Mouse (Mus musculus): ENCODE results near the gene Lrrc41. TPM values are rescaled to one million over a fixed set of nuclear protein-coding genes. Genes with fewer than 3 reads are reported as not detected.

Lrrc41 gene
- 10 to 100 TPM; 45.7 to 49.3 (median 47.9) TPM for total RNA-seq (2022)

DNA sequence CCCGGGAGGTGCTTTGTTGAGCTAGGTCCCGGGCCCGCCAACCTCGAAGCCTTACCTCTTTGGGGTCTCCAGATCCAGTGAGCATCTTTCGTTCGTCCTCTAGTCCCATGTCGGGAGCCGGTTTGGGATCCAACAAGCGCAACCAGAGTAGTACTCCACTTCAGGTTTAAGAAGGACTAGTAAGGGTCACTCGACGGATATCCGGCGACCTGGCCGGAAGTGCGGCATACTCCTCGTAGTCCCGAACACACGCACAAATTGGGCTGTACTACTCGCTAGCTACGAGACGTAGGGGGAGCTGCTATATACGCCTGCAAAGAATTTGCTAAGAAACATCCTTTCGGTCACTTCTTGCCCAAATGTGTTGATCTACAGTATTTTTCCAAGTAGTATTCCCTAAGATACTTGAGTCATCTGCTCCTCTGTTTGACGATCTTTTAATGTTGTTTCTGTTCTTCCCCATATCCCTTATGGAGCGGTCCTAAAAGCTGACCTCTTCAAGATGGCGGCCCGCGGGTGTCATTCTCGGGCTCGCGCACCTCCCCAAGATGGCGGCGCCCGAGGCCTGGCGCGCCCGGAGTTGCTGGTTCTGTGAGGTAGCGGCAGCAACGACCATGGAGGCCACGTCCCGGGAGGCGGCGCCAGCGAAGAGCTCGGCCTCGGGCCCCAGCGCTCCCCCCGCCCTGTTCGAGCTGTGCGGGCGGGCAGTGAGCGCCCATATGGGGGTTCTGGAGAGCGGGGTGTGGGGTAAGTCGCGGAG is at the start of gene Lrrc41, which contains the start of gene Uqcrh:
Gene Lrrc41 (plus strand): TSS at position 409 of the 760 bp plus-strand sequence.
Gene Uqcrh (minus strand): TSS at position 211 of the 760 bp plus-strand sequence.
- peak; percentile 94 to 97 for DNase-seq (ENCODE audit: low spot score in 2 of 2)

- no peak for DNase-seq (ENCODE audit: low spot score in 2 of 2)
These were observed 42.2 kb upstream of the Lrrc41 start for GRCm38 (mm10) chr4:116032906-116033305.

GRCm38 (mm10) chr4:116033374-116033773 is 41.7 kb upstream of the Lrrc41 start:
- DNase-seq (ENCODE audit: low spot score in 2 of 2), result peak in 1 of 2 experiments; percentile 42

DNA sequence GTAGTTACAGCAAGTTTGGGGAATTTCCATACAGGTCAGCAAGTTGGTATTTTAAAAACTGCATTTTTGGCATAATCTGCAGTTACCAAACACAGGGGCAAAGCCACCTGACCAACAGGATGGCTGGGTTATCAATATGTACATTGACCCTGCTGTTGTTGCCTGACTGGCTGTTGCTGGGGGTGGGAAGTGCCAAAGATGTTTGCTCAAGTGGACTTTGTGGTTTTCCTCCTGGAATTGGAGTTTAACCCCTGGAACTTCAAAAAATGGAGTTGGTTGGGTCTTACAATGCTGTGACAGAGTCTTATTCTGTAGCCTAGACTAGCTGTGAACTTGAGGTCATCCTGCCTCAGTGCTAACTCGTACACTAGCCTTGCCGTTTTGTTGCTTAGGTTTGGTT is 34.6 kb upstream of the Lrrc41 start:
- DNase-seq (ENCODE audit: low spot score in 2 of 2), result no peak

DNA sequence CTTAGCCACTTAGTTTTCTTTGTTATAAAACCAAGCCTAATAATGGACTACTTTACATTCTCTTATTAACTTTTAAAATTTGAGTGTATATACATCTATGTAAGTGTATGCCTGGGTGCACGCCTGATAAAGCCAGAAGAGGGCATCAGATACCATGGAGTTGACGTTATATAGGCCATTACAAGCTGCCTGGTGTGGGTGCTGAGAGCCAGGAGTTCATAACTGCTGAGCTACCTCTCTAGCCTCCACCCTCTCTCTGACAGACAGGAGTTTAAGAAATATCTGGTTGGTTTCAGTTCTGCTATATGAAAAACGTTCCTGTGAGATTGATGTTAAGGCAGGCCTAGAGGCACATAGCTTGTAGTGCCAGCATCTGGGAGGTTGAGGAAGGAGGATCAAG is 32.9 kb upstream of the Lrrc41 start:
- DNase-seq (ENCODE audit: low spot score in 2 of 2), result no peak

GRCm38 (mm10) chr4:116046604-116047003 is 28.5 kb upstream of the Lrrc41 start:
- no peak for DNase-seq (ENCODE audit: low spot score in 2 of 2)

DNA sequence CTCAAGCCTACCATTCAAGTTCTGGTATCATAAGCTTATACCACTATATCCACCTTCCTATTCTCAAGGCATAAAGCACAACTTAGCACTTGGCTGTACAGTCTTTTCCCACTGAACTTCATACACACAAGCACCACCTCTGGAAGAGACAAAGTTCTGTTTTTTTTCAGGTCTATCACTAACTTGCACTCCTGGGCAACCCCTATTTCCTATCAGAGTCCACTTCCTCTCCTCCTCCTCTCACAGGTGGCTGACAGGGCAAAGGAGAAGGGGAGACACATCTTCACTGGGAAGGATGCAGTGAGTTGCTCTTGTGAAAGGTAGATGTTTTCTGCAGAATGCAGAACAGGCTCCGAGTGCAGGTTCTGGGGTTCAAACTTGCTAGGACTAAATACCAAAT is 27.4 kb upstream of the Lrrc41 start:
- DNase-seq (ENCODE audit: low spot score in 2 of 2), result no peak

GRCm38 (mm10) chr4:116048130-116048920 is 26.7 kb upstream of the Lrrc41 start:
- no peak for DNase-seq (ENCODE audit: low spot score in 2 of 2)

DNA sequence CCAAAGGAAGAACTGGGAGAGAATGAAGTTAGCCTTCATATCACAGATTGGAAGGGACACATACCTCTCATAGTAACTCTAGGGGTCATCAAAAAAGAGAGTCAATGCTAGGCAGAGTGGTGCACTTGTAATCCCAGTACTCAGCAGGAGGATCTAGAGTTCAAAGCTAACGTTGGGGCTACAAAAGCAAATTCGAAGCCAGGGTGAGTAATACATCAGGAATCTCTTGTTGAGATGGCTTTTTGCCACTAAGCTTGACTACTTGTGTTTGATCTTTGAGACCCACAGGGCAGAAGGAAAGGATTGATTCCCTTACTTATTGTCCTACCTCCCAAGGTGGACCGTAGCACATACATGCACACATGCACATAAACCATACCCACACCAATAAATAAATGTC is 25.9 kb upstream of the Lrrc41 start:
- DNase-seq (ENCODE audit: low spot score in 2 of 2), result no peak

DNA sequence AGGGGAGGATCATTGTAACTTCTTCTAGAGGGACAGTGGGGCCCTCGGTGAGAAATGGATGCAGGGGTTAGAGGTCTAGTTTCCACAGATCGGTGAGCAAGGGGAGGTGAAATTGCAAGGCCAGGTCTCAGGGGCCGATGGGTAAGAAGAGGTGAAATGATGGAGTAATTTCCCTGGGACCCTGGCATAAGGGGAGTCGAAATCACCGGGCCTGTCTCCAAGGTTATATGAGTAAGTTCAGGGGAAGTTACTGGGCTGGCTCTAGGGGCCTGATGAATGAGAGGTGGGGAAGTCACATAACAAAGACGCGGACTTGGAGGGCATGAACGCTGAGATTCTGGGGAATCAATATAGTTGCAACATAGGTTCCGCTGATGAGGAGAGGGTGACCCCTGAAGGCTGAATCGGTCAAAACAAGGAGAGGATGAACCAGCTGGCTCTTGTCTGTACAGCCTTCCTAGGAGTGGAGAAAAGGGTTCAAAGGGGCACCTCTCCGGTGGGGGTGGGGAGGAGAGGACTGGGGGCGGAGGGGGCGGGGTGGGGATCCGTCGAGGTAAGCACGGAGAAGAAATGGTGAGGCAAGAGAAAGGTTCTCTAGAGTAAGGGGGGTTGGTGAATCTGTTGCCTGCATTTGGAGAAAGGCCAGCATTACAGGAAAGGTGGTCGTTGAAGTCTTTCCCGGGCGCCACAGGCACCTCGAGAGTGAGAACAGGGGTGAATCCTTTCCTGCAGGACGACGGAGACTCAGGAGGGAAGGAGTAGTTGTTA is 22.4 kb upstream of the Lrrc41 start:
- DNase-seq (ENCODE audit: low spot score in 2 of 2), result no peak

- peak; percentile 85 to 89 for DNase-seq (ENCODE audit: low spot score in 2 of 2)
These were observed 21.6 kb upstream of the Lrrc41 start, which contains the start of gene Nsun4 for GRCm38 (mm10) chr4:116053399-116053961. TSS of gene Nsun4 (minus strand) at chr4:116053876.

- DNase-seq (ENCODE audit: low spot score in 2 of 2), result no peak
These were observed 17.5 kb upstream of the Lrrc41 start for GRCm38 (mm10) chr4:116057559-116057958.

DNA sequence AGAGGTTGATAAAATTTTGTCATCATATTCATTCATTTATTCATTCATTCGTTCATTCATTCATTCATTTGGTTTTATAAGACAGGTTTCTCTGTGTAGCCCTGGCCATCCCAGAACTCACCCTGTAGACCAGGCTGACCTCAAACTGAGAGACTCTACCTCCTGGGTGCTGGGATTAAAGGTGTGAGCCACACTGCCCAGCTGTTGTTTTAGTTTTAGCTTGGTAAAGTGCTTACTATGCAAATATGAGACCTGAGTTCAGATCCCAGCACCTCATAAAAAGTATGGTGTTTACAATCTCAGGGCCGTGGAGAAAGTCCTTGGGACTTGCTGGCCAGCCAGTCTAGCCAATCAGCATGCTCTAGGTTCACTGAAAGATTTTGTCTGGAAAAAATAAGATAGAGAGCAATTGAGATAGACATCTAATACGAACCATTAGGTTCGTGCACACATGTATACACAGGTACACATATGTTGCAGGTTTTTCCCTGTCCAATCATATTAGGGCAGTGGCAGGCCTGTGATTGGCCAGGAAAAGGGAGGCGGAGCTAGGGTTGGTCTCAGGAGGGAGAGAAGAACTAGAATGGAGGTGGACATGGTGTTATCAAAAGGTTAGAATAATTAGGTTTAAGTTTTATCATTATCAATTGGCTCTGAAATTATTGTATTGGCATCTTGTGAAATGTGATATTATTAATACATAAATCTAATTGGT is 15.9 kb upstream of the Lrrc41 start:
- no peak for DNase-seq (ENCODE audit: low spot score in 2 of 2)

DNA sequence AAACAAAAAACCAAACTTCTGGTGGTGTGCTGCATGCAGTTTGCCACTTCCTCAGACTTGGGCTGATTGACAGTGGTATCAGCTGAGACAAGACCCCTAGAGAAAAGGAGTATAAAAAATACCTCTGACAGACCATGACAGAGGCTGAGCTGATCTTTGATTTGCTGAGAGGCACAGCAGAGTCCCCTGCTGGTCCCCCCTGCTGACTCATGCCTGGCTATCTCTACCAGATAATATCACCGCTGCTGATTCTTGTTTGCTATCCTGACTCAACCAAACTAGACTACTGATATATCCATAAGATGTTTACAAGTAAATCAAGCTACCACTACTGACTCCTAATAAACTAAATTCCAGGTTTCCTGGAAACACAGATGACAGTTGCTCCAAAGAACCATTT is 11.2 kb upstream of the Lrrc41 start:
- DNase-seq (ENCODE audit: low spot score in 2 of 2), result no peak

GRCm38 (mm10) chr4:116070116-116070515 is 5.0 kb upstream of the Lrrc41 start:
- no peak for DNase-seq (ENCODE audit: low spot score in 2 of 2)

- no peak for DNase-seq (ENCODE audit: low spot score in 2 of 2)
These were observed 1.9 kb upstream of the Lrrc41 start for GRCm38 (mm10) chr4:116073146-116073545.

GRCm38 (mm10) chr4:116074145-116074675 is 859 bp upstream of the Lrrc41 start:
- DNase-seq (ENCODE audit: low spot score in 2 of 2), result no peak

DNA sequence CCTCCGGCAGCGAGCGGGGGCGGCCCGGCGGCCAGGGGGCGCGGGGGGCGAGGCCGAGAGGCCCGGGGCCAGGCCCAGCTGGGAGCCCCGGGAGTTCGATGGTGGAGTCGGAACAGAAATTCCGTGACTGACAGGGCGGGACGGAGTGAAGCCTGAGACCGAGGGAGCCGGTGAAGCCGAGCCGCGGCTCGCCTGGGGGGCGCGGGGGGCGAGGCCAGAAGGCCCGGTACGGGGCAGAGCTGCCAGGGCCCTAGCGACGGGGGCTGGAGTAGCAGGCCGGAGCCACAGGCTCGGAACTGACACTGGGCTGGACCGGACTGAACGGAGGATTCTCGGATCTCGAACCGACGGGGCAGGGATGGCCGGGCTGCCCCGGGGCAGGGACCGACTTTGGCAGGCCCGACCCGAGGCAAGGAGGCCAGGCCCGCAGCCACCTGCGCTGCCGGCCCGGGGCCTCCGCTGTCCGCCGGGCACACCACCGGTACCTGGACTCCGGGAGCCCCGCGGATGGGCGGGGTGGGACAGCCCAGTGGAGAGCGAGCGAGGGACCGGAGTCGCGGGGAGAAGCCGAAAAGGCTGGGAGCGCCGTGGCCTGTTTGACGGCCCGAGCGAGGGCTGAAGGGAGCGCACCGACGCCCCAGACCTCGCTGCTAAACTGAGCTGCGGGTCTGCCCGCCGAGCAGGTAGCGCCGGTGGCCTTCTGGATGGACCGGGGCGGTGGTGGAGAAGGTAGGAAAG is 731 bp downstream of the Lrrc41 start:
- peak; percentile 50 to 52 for DNase-seq (ENCODE audit: low spot score in 2 of 2)

GRCm38 (mm10) chr4:116076369-116077231 is 1.5 kb downstream of the Lrrc41 start:
- no peak for DNase-seq (ENCODE audit: low spot score in 2 of 2)

All from layer of hippocampus, adult 8-10 months (tissue).